Mouse (Mus musculus): ENCODE data around the gene Hist1h2ab.
"Not testable (repeated sequence)": the region's sequence is repeated elsewhere in the genome, so short reads cannot be mapped to it uniquely, and the experiment has no call there.

Hist1h2ab gene

DNA sequence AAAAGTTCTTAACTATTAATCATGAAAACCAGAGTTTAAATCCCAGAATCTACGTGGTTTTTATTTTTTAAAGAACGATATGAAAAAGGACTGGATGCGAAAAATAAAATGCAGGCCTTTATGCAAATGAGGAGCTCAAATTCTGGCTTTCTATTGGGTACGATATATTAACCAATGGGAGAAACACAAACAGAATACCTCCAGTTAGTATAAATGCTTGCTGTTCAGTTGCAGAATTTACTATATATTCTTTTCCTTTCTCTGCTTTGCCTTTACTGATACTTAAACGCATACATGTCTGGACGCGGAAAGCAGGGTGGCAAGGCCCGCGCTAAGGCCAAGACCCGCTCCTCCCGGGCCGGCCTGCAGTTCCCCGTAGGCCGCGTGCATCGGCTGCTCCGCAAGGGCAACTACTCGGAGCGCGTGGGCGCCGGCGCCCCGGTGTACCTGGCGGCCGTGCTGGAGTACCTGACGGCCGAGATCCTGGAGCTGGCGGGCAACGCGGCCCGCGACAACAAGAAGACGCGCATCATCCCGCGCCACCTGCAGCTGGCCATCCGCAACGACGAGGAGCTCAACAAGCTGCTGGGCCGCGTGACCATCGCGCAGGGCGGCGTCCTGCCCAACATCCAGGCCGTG is at the start of gene Hist1h2ab:
TSS of gene Hist1h2ab (plus strand) at position 288 of the 639 bp plus-strand sequence.
- peak; percentile 80 for DNase-seq

GRCm38 (mm10) chr13:23702220-23702619 is 48.7 kb upstream of the Hist1h2ab start:
- no peak for DNase-seq

DNA sequence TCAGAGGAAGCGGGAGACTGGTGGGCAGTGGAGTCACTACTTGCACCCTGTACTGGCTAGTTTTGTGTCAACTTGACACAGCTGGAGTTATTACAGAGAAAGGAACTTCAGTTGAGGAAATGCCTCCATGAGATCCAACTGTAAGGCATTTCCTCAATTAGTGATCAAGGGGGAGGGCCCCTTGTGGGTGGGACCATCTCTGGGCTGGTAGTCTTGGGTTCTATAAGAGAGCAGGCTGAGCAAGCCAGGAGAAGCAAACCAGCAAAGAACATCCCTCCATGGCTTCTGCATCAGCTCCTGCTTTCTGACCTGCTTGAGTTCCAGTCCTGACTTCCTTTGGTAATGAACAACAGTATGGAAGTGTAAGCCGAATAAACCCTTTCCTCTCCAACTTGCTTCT is 48.1 kb upstream of the Hist1h2ab start:
- not testable (repeated sequence) for DNase-seq

DNA sequence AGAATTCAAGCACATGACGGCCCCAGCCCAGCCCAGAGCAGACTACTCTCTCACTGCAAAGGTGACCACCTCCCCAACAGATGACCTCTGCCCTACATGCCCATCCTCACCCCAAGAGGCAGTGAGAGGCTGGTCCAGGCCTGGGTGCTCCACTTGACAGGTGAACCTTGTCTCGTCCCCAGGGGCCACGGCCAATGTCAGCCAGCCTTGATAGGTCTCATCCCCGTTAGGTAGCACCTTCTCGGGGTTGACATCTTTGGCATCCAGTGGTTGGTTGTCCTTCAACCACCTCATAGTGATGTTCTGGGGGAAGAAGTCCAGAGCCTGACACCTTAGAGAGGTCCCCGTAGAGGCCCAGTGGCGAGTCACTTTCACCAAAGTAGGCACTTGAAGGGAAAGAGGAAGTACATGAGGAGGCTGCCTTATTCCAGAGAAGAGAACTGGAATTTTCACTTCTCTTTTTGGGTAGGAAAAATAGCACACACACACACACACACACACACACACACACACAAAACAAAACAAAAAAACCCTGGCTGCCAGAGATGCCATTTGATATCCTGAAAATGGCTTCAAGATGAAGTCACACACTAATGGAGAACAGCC is 45.1 kb upstream of the Hist1h2ab start:
- no peak for DNase-seq

- no peak for DNase-seq
These were observed 44.2 kb upstream of the Hist1h2ab start for GRCm38 (mm10) chr13:23706771-23707170.

DNA sequence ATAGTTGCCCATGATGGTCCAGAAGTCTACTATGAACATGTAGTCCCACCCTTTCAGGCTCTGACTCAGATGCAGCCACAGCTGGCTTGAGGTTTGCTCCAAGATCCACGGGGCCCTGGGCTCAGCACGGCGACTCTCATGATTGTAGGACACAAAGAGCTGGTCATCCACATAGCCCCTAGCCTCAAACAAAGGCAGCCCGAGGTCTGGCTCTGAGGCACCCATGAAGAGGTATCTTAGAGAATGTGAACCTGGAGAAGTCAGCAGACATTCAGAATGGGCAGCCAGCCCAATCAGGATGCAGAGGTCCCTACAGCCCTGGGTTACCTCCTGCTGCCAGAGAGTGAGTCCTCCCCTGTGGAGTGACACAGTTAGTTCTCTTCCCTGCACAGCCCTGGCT is 42.9 kb upstream of the Hist1h2ab start:
- DNase-seq: no peak

- DNase-seq: no peak
These were observed 42.3 kb upstream of the Hist1h2ab start for GRCm38 (mm10) chr13:23708654-23709053.

DNA sequence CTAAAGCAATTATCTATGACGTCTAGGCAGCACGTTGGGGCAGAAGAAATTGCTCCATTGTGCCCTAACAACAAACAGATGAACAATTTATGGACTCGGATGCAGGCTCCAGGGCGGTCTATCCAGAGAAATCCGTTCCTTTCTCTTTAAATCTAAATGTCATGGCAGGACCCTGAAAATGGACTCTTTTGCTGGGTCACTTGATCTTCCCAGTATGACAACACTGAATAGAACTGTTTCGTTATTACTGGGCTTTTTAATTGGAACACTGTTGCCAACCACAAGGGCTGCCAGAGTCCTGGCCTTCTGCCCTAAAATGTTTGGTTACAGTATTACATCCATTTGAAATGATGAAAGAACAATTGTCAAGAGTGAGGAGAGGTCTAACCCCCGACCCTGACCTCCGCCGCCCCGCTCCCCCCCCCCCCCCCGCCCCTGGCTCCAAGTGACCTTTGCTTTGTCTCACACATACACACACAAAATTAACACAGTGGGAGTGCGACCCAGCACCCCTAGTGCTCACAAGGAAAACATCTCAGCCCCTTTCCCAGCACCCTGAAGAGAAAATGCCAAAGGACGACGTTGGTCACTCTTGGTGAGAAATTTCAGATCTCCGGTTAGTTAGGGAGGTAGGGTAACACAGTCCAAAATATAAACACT is 41.1 kb upstream of the Hist1h2ab start:
- DNase-seq: no peak

GRCm38 (mm10) chr13:23710374-23711089 is 40.4 kb upstream of the Hist1h2ab start, which contains the start of gene Hfe:
Gene Hfe, minus strand, starts transcription at chr13:23710854.
- DNase-seq: no peak

- no peak for DNase-seq
These were observed 34.5 kb upstream of the Hist1h2ab start for GRCm38 (mm10) chr13:23716261-23717042.

DNA sequence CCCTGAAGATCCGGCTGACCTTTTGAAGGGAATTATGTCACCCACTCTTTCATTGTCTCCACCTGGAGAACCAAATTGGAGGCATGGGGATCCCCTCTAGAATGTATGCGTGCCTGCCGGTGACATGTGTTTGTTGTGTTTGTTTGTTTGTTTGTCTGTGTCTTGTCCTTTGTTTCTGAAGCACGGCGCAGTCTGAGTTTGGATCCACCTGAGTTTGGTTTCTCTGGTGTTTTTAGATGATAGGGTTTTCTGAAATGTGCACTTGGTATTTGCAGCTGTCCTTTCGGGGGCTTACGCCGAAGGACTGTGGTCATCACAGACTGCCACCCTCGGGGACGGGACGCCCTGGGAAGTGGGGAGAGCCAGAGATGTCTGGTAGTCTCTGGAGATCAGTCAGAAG is 33.8 kb upstream of the Hist1h2ab start:
- DNase-seq: no peak

DNA sequence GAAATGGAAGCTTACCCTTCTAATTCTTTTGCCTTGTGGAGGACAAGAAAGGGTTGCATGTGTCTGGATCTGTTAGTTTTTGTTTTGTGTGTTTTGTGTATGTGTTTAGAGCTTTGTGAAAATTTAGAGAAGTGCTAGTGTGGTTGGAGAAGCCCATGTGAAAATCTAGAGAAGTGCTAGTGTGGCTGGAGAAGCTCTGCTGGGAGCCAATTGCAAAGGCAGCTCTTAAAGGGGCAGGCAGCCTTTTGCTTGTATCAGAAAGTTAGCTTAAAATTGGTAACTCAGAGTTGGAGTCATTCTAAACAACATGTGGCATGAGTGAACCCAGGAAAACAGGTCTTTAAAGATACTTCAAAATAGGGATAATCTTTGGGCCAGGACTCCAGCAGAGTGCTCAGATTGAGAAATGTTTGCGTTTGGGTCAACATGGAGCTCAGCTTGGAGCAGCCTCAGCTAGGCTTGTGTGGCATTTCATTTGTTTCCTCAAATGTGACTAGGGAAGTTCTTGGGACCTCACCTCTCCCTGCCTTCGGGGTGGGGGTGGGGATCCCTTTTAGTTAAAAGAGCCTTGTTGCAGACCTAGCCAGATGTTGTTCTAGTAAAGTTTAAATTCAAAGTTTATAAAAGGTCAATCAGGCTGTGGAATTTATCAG is 33.2 kb upstream of the Hist1h2ab start:
- DNase-seq: not testable (repeated sequence)

GRCm38 (mm10) chr13:23724239-23724638 is 26.7 kb upstream of the Hist1h2ab start:
- DNase-seq: no peak

- DNase-seq: no peak
These were observed 25.7 kb upstream of the Hist1h2ab start for GRCm38 (mm10) chr13:23725213-23725612.

DNA sequence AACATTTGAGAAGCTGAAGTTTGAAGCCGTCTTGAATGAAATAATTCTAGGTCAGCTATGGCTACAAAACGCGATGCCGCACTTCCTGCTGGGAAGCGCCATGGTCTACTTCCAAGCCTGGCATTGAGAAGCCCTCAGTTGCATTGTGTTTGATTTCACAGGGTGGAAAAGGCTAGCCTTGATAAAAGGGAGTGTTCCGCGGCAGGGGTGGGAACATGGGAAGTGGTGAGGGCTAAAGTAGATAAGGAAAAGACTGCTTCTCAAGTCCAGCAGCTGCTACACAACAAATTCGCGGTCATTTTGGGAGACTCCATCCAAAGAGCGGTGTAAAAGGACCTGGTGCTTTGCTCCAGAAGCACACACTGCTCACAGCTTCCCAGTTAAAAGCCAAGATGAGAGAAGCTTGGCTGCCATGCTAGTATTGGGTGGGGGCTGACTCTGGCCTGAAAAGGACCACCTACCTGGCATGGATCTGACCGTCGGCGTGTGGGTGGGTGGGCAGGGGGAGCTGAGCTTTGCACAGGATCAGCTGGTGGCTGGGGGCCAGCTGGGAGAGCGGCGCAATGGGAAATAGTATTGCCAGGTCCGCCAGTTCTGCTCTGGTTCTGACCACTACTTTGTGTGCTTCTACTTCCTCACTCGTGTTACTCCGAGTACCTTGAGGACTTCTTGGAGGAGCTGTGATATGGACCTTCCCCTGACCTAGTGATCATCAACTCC is 22.3 kb upstream of the Hist1h2ab start:
- no peak for DNase-seq

- DNase-seq: no peak
These were observed 21.8 kb upstream of the Hist1h2ab start for GRCm38 (mm10) chr13:23729192-23729525.

- no peak for DNase-seq
These were observed 21.2 kb upstream of the Hist1h2ab start for GRCm38 (mm10) chr13:23729706-23730105.

DNA sequence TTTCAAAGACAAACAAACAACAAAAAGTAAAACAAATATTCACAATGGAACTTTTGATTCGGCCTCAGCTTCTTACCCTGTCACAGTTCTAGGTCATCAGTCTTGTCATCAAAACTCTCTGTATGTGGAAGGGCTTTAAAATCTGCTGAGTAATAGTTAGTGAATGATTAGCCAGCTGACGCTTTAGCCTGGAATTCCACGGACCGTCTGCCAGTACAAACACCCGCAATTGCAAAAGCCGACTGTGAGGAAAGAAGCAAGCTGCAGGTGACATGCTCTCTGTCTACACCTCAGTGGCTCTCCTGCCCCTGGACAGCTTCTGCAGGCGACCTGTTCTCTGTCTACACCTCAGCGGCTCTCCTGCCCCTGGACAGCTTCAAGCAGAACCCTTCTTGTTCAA is 20.4 kb upstream of the Hist1h2ab start:
- no peak for DNase-seq

DNA sequence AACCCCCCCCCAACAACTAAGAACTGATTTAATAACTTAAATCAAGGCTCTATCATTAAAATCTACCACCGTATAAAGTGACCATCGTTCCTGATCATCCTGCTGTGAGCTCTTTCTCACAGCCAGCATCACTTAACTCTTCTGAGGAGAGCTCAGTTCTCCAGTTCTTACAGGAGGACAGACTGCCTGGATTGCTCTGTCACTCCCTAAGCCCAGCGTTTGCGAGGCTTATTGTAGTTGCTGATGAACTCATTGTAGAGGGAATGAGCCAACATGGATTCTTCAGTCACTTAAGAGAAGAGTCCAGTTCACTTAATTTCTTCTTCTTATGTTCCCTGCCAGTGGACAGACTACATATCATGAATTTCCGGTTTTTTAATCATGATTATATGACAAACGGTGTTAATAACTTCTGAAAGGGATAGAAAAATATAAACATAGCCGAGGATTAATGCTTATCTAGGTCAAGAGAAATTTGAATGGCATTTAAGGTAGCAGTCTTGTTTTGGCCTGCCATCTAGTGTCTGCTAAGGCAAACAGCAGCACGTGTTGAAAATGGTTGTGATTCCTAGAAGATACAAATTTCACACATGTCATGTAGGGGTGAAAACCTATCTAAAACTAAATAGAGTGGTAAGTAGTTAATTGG is 18.6 kb upstream of the Hist1h2ab start:
- DNase-seq: peak; percentile 61

- DNase-seq: peak; percentile 13
These were observed 13.8 kb upstream of the Hist1h2ab start for GRCm38 (mm10) chr13:23737091-23737490.

DNA sequence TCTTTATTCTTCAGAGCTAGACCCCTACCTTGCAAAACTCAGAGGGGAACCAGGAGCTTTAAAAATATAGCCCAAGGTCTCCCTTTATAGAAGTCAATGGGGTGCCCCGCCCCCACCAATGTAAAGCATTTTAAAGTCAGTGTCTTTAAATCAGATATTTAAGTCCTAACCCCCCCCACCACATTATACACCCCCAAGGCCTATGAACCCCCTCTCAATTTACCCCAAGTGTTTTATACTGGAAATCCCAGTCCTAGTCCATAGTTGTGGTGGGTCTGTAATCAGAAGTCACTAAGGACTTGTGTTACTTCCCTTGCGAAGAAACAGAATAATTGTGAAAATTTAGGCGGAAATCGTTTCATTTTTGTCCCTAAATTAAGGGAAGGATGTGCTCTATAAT is 12.9 kb upstream of the Hist1h2ab start:
- peak; percentile 38 for DNase-seq
